Mouse (Mus musculus): ENCODE data around the gene Otx2. TPM values are rescaled to one million over a fixed set of nuclear protein-coding genes. Genes with fewer than 3 reads are reported as not detected.

Gene Otx2
- polyA plus RNA-seq, 1 experiment = 45.0 TPM

DNA sequence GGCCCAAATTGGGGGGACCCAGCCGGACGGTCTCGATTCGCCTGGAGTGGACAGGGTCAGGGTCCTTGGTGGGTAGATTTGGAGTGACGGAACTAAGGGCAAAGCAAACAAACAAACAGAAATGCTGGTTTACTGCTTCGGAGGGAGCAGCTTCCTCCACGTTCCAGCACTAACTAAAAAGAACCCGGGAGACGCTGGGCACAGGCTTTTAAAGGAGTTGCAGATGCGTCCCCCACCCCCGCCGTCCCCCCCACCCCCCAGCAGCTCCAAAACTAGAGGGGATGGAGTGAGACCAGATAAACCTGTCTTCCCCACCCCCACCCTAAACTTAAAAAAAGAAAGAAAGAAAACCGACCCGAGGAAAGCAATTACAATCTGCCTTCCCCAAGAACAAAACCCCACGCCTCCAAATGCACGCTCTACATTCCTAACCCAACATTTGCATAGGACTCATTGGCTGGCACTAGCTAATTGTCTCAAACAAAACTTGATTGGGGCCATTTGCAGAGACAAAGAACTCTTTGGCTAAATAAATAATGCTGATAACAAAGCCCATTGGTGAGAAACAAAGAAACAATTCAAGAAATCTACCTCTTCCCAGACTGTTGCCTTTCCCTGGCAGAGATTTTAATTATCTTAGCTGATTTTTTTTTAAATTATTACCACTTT, 10.9 kb downstream of the Otx2 start:
- H3K36me3 ChIP-seq (ENCODE audit: control insufficient read depth, insufficient read depth, low read length, poor library complexity, severe bottlenecking) = no peaks in the 10 kb centered on the region
- peaks cover 29% of the 10 kb centered on the region for H3K27me3 ChIP-seq (ENCODE audit: control insufficient read depth, insufficient read depth, low read length, poor library complexity, severe bottlenecking)
- no peak for TF ChIP-seq EP300 (IDR thresholded peaks at IDR 0.05; ENCODE audit: insufficient read depth, low read depth, low read length)
- TF ChIP-seq CTCF (IDR thresholded peaks at IDR 0.05; ENCODE audit: low read depth, low read length) = no peak
- TF ChIP-seq POLR2A (IDR thresholded peaks at IDR 0.05; ENCODE audit: insufficient read depth, low read length) = no peak
- H3K9ac ChIP-seq (ENCODE audit: low read depth, poor library complexity, severe bottlenecking) = peak overlapping the region; percentile 24; the same call in 1 of the 2 replicates
- no peak overlapping the region for H3K27ac ChIP-seq (ENCODE audit: insufficient read depth, low read length)
- H3K4me1 ChIP-seq (ENCODE audit: control insufficient read depth, insufficient read depth, low read length) = no peaks in the 10 kb centered on the region
- H3K9me3 ChIP-seq (replicated peaks; ENCODE audit: control insufficient read depth, insufficient read depth, low read length, poor library complexity, severe bottlenecking) = no peaks in the 10 kb centered on the region
- H3K4me3 ChIP-seq (ENCODE audit: low read depth, low read length) = peak overlapping the region; percentile 47

DNA sequence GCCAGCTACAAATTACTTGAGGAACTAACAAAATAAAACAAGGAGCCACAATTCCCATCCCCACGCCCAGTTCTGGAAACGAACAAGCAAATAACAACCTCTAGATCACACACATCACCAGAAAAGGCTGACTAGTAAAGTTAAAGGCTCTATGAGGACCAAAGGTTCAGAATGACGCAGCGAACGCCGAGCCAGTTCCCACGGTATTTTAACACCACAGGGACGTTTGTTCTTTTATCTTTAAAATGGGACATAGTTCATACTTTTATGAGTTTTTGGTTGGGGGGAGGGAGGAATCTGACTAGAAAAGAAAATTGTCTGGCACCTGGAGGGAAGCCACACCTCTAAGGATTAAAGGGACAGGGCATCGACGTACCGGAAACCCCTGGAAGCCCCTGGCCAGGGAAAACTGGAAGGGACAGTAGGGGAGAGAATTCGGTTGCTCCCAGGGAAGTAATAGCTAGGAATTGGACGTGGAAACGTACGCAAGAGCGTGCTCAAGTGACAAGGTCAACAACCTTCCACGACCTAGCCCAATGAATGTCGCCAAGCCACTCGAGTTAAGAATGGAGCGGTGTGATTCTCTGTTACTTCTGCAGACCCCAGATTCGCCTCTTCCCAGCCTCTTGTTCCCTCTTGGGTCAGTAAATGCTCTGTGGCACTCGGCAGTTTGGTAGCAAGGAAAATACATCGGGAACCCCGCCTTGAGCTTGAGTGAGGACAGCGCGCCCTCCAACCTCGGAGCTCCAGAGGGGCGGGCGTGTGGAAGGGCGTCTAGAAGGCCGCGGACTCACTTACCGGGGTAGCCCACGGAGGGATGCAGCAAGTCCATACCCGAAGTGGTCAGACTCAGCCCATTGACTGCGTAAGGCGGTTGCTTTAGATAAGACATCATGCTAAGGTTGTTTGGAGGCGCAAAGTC, 11.7 kb downstream of the Otx2 start:
- Histone ChIP-seq H3K27ac (ENCODE audit: insufficient read depth, low read length) (no peak overlapping the region), H3K4me3 (ENCODE audit: low read depth, low read length) (peak overlapping the region; percentile 47), H3K9me3 (replicated peaks; ENCODE audit: control insufficient read depth, insufficient read depth, low read length, poor library complexity, severe bottlenecking) (no peaks in the 10 kb centered on the region), H3K36me3 (ENCODE audit: control insufficient read depth, insufficient read depth, low read length, poor library complexity, severe bottlenecking) (no peaks in the 10 kb centered on the region), H3K27me3 (ENCODE audit: control insufficient read depth, insufficient read depth, low read length, poor library complexity, severe bottlenecking) (peaks cover 25% of the 10 kb centered on the region), H3K9ac (ENCODE audit: low read depth, poor library complexity, severe bottlenecking) (peak overlapping the region; percentile 24; the same call in 1 of the 2 replicates), H3K4me1 (ENCODE audit: control insufficient read depth, insufficient read depth, low read length) (no peaks in the 10 kb centered on the region)
- no peak for TF ChIP-seq CTCF (IDR thresholded peaks at IDR 0.05; ENCODE audit: low read depth, low read length)
- no peak for TF ChIP-seq EP300 (IDR thresholded peaks at IDR 0.05; ENCODE audit: insufficient read depth, low read depth, low read length)
- no peak for TF ChIP-seq POLR2A (IDR thresholded peaks at IDR 0.05; ENCODE audit: insufficient read depth, low read length)

DNA sequence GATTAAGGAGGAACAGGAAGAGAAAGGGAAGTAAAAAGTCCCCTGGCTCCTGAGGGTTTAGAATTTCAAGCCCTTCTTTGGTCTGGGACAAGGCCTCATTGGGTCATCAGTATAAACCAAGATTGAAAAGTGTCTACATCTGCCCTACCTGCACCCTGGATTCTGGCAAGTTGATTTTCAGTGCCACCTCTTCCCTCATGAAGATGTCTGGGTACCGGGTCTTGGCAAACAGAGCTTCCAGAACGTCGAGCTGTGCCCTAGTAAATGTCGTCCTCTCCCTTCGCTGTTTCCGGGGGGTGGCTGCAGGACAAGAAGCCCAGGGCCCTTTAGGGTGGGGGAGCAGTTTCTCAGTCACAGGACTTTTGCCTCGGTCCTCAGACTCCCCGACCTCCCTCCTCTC, 12.5 kb downstream of the Otx2 start:
- Histone ChIP-seq H3K4me3 (ENCODE audit: low read depth, low read length) (peak overlapping the region; percentile 3; the same call in 1 of the 2 replicates), H3K9ac (ENCODE audit: low read depth, poor library complexity, severe bottlenecking) (no peak overlapping the region), H3K36me3 (ENCODE audit: control insufficient read depth, insufficient read depth, low read length, poor library complexity, severe bottlenecking) (no peaks in the 10 kb centered on the region), H3K4me1 (ENCODE audit: control insufficient read depth, insufficient read depth, low read length) (no peaks in the 10 kb centered on the region), H3K27ac (ENCODE audit: insufficient read depth, low read length) (no peak overlapping the region), H3K9me3 (replicated peaks; ENCODE audit: control insufficient read depth, insufficient read depth, low read length, poor library complexity, severe bottlenecking) (no peaks in the 10 kb centered on the region), H3K27me3 (ENCODE audit: control insufficient read depth, insufficient read depth, low read length, poor library complexity, severe bottlenecking) (peaks cover 21% of the 10 kb centered on the region)
- TF ChIP-seq EP300 (IDR thresholded peaks at IDR 0.05; ENCODE audit: insufficient read depth, low read depth, low read length) (no peak), POLR2A (IDR thresholded peaks at IDR 0.05; ENCODE audit: insufficient read depth, low read length) (no peak), CTCF (IDR thresholded peaks at IDR 0.05; ENCODE audit: low read depth, low read length) (no peak)

DNA sequence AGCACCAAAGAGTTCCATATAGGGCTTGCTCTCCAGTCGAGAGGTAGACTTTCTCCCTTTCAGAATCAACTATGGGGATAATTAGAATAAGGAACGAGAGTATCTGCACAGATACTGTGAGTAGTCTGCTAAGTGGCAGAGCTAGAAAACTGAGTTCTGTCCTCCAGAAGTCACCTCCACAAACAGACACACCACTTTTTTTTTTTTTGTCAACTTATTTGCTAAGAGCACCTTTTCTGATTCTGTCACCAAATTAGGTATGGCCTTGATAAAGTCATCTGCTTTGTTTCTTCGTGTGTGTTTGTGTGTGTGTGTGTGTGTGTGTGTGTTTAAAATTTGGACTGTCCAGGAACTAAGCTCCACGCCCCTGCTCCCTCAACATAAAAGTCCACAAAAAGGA, 13.0 kb downstream of the Otx2 start:
- Histone ChIP-seq H3K27ac (ENCODE audit: insufficient read depth, low read length) (no peak overlapping the region), H3K27me3 (ENCODE audit: control insufficient read depth, insufficient read depth, low read length, poor library complexity, severe bottlenecking) (peaks cover 20% of the 10 kb centered on the region), H3K9me3 (replicated peaks; ENCODE audit: control insufficient read depth, insufficient read depth, low read length, poor library complexity, severe bottlenecking) (no peaks in the 10 kb centered on the region), H3K9ac (ENCODE audit: low read depth, poor library complexity, severe bottlenecking) (no peak overlapping the region), H3K4me1 (ENCODE audit: control insufficient read depth, insufficient read depth, low read length) (no peaks in the 10 kb centered on the region), H3K36me3 (ENCODE audit: control insufficient read depth, insufficient read depth, low read length, poor library complexity, severe bottlenecking) (no peaks in the 10 kb centered on the region), H3K4me3 (ENCODE audit: low read depth, low read length) (no peak overlapping the region)
- TF ChIP-seq CTCF (IDR thresholded peaks at IDR 0.05; ENCODE audit: low read depth, low read length) (no peak), POLR2A (IDR thresholded peaks at IDR 0.05; ENCODE audit: insufficient read depth, low read length) (no peak), EP300 (IDR thresholded peaks at IDR 0.05; ENCODE audit: insufficient read depth, low read depth, low read length) (no peak)

DNA sequence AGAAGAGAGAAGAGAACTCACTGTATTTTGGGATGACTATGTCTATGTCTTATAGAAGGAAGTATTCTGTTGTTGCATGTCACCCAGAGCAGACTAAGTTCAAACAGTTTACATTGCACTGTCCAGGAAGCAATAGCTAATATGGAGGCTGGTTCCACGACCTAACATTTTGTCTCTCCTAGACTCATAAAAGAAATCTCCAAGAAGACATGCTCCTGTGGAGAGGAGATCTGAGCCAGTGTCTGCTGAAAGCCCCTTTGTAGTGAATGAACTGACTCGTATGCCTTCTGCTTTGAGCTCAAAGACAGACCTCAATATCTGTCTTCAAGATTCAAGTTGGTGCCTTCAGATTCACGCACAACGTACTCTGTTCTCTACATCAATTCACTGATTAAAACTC, 14.0 kb downstream of the Otx2 start:
- H3K27ac ChIP-seq (ENCODE audit: insufficient read depth, low read length) = no peak overlapping the region
- no peaks in the 10 kb centered on the region for H3K9me3 ChIP-seq (replicated peaks; ENCODE audit: control insufficient read depth, insufficient read depth, low read length, poor library complexity, severe bottlenecking)
- H3K27me3 ChIP-seq (ENCODE audit: control insufficient read depth, insufficient read depth, low read length, poor library complexity, severe bottlenecking) = peaks cover 14% of the 10 kb centered on the region
- no peak overlapping the region for H3K4me3 ChIP-seq (ENCODE audit: low read depth, low read length)
- H3K36me3 ChIP-seq (ENCODE audit: control insufficient read depth, insufficient read depth, low read length, poor library complexity, severe bottlenecking) = no peaks in the 10 kb centered on the region
- TF ChIP-seq CTCF (IDR thresholded peaks at IDR 0.05; ENCODE audit: low read depth, low read length) = no peak
- no peak for TF ChIP-seq EP300 (IDR thresholded peaks at IDR 0.05; ENCODE audit: insufficient read depth, low read depth, low read length)
- TF ChIP-seq POLR2A (IDR thresholded peaks at IDR 0.05; ENCODE audit: insufficient read depth, low read length) = no peak
- H3K4me1 ChIP-seq (ENCODE audit: control insufficient read depth, insufficient read depth, low read length) = no peaks in the 10 kb centered on the region
- H3K9ac ChIP-seq (ENCODE audit: low read depth, poor library complexity, severe bottlenecking) = no peak overlapping the region
